Mouse (Mus musculus) limb, embryonic 10.5 days (tissue): ENCODE measurements around the gene Polr2c. TPM values are rescaled to one million over a fixed set of nuclear protein-coding genes. Genes with fewer than 3 reads are reported as not detected.

Experiments used
- DNase-seq: peaks from one replicate; pipeline ENCODE4 v3.0.0-alpha.2; 2017; ENCODE audit warnings: low spot score
- H3K27ac ChIP-seq: fragments of 300-500 bp; sonication (generic); 2 replicates; pipeline ENCODE4 v1.5.1; 2016; ENCODE audit warnings: mild to moderate bottlenecking
- H3K27me3 ChIP-seq: fragments of 300-500 bp; sonication (generic); 2 replicates; pipeline ENCODE4 v1.6.1; 2016; ENCODE audit warnings: low read depth, mild to moderate bottlenecking; ENCODE audit not compliant: poor library complexity, severe bottlenecking
- H3K36me3 ChIP-seq: fragments of 300-500 bp; sonication (generic); 2 replicates; pipeline ENCODE4 v1.6.1; 2016; ENCODE audit warnings: mild to moderate bottlenecking, moderate library complexity
- H3K4me1 ChIP-seq: fragments of 300-500 bp; sonication (generic); 2 replicates; pipeline ENCODE4 v1.6.1; 2016
- H3K4me3 ChIP-seq: fragments of 300-500 bp; sonication (generic); 2 replicates; pipeline ENCODE4 v1.5.1; 2016; ENCODE audit warnings: mild to moderate bottlenecking, moderate library complexity
- H3K9me3 ChIP-seq: fragments of 300-500 bp; sonication (generic); replicated peaks from 2 replicates; pipeline ENCODE4 v1.6.1; 2016; ENCODE audit warnings: mild to moderate bottlenecking
- WGBS: fragments of 180-500 bp; shearing (Covaris S2); methylation state at CpG from one replicate; pipeline ENCODE4 v1.1.7; 2016; 5-methylcytosine and 5-hydroxymethylcytosine counted together
- polyA plus RNA-seq: library from polyadenylated mRNA; unstranded; fragments of >200 nt; fragmentation: Nextera tagmentation; extraction: Ambion mirVana; gene quantifications from 2 replicates; pipeline ENCODE4 v1.2.1, GENCODE M21; 2016

The Polr2c gene
- polyA plus RNA-seq, 1 experiment from 2014 or later, result 201 TPM

GRCm38 (mm10) chr8:94922602-94923001 is 65.4 kb downstream of the Polr2c start:
- H3K9me3 ChIP-seq, result no peaks in the 10 kb centered on the region
- peak overlapping the region; percentile 59 for H3K27ac ChIP-seq
- peaks cover 17% of the 10 kb centered on the region for H3K4me1 ChIP-seq
- no peak for DNase-seq
- 42% methylated on average over 8 of the region's 8 CpGs for WGBS
- 0 out of 2 replicates have a peak, but pooled peaks cover 8% of the 10 kb centered on the region for H3K27me3 ChIP-seq
- H3K4me3 ChIP-seq, result no peak overlapping the region
- no peaks in the 10 kb centered on the region for H3K36me3 ChIP-seq

Other genes starting within 250 kb of the Polr2c start
- 175 and 189 TPM in 2 replicates for gene Arl2bp, start 190.8 kb upstream of the Polr2c start, polyA plus RNA-seq
- 0.48 TPM in 1 of 2 replicates, not detected in the other for gene Pllp, start 161.2 kb upstream of the Polr2c start, polyA plus RNA-seq
- gene Ccl22, start 111.9 kb upstream of the Polr2c start, polyA plus RNA-seq, result not detected in 2 replicates
- 2.7 and 5.3 TPM in 2 replicates for gene Cx3cl1, start 85.4 kb upstream of the Polr2c start, polyA plus RNA-seq
- gene Ccl17, start 47.0 kb upstream of the Polr2c start, polyA plus RNA-seq, result not detected in 2 replicates
- 51.2 and 65.5 TPM in 2 replicates for gene Coq9, start 19.1 kb upstream of the Polr2c start, polyA plus RNA-seq
- 195 and 198 TPM in 2 replicates for gene Ciapin1, start 19.1 kb upstream of the Polr2c start, polyA plus RNA-seq
- gene Dok4, start 18.9 kb downstream of the Polr2c start, polyA plus RNA-seq, result 23.4 and 33.1 TPM in 2 replicates
- 27.0 and 32.3 TPM in 2 replicates for gene Ccdc102a, start 60.6 kb downstream of the Polr2c start, polyA plus RNA-seq
- 0.18 and 0.74 TPM in 2 replicates for gene Adgrg5, start 66.2 kb downstream of the Polr2c start, polyA plus RNA-seq
- 7.0 and 11.6 TPM in 2 replicates for gene Adgrg1, start 117.3 kb downstream of the Polr2c start, polyA plus RNA-seq
- 3.4 and 4.2 TPM in 2 replicates for gene Adgrg3, start 160.2 kb downstream of the Polr2c start, polyA plus RNA-seq
- 0.23 TPM in 2 replicates for gene Drc7, start 197.7 kb downstream of the Polr2c start, polyA plus RNA-seq
- gene Katnb1, start 223.7 kb downstream of the Polr2c start, polyA plus RNA-seq, result 29.4 and 33.3 TPM in 2 replicates